Mouse (Mus musculus): ENCODE measurements around the gene Gpr55. TPM values are rescaled to one million over a fixed set of nuclear protein-coding genes. Genes with fewer than 3 reads are reported as not detected.

The Gpr55 gene
- total RNA-seq, 1 experiment from 2014 or later, result 0.20 TPM

DNA sequence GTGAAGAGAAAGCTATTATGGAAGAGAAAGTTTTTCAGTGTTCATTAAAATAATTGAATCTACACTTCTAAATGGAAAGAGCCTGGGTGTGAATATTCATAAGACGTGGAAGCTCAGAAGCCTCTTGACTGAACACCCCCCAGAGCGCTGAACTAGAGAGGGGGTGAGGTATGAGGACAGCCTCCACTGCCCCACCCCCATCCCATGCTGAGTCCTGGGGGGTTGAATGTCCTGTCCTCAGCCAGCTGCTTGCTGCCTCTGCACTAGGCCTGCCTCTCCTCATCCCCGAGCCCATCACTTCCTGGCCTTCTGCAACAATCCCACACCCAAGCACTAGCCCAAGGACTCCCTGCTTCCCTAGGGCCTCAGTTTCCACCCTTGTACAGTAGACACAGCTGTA is 5.0 kb upstream of the Gpr55 start:
- ATAC-seq (replicated peaks in 1 of 2; ENCODE audit: insufficient read depth in 1 of 2, low FRiP score in 2 of 2, low TSS enrichment in 1 of 2, low read depth in 1 of 2, poor library complexity in 2 of 2, severe bottlenecking in 2 of 2), result no peak

DNA sequence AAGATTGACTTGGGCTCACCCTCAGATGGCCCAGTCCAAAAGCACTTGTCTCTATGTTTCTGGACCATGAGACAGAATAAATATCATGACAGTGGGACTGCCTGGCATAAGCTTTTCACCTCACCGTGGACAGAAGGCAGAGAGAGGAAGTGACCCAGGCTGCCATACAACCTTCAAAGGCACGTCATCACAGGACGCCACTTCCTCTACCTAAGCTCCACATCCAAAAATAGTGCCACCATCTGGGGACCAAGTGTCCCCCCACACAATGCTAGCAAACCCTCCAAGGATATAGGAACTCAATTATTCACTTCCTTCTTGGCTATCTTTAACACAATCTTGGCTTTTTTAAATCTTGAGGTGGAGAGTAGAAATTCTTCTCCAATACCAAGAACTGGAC is 1.3 kb upstream of the Gpr55 start:
- peak; percentile 55 to 77 for ATAC-seq (replicated peaks in 1 of 2; ENCODE audit: insufficient read depth in 1 of 2, low FRiP score in 2 of 2, low TSS enrichment in 1 of 2, low read depth in 1 of 2, poor library complexity in 2 of 2, severe bottlenecking in 2 of 2)

DNA sequence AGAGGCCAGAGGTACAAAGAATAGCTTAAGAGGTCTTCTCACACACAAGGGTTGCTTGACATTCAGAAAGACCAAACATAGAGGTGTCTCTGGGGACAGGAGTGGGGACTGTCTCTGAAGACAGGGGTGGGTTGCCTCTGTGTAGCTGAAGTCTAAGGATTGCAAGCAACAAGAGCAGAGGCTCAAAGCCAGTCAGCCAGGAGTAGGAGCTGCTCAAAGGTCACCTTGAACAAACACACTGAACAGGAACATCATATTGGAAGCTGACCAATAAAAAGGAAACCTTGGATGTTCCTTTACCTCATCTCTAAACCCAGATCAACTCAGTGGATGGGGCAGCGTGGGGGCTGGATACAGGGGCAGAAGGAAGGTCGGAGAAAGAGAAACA is 924 bp downstream of the Gpr55 start:
- ATAC-seq (replicated peaks in 1 of 2; ENCODE audit: insufficient read depth in 1 of 2, low FRiP score in 2 of 2, low TSS enrichment in 1 of 2, low read depth in 1 of 2, poor library complexity in 2 of 2, severe bottlenecking in 2 of 2), result no peak

DNA sequence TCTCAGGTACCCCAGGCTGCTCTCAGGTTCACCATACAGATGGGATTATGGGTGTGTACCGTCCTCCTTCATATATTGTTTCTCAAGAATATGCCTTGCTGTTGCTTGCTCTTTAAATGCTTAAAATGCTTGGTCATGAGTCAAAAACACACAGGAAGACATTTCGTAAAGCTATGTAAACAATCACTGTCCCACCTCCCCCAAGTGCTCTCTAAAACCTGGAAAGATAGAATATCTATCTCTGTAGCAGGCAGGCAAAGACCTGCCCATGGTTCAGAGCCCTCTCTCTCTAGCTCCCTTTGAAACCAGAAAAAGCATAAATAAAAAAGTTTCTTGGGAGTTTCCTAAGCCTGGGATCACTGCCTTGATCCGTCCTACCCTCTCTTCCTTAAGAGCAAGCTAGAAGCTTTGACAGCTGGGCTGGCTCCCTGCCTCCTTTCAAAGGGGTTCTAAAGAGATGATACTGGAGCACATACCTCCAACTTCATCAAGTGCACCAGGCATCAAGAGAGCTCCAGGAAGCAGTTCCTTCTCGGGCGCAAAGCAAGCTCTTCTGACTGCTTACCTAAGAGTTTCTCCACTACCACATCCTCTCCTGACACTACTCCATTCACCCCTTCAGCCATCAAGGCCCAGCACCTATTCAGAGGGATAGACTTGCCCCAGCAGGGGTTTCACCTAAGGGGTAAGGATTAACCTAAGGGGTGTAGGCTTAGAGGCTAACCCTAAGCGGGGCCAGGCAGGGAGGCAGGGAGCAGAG is 1.5 kb downstream of the Gpr55 start:
- ATAC-seq (replicated peaks in 1 of 2; ENCODE audit: insufficient read depth in 1 of 2, low FRiP score in 2 of 2, low TSS enrichment in 1 of 2, low read depth in 1 of 2, poor library complexity in 2 of 2, severe bottlenecking in 2 of 2), result no peak

DNA sequence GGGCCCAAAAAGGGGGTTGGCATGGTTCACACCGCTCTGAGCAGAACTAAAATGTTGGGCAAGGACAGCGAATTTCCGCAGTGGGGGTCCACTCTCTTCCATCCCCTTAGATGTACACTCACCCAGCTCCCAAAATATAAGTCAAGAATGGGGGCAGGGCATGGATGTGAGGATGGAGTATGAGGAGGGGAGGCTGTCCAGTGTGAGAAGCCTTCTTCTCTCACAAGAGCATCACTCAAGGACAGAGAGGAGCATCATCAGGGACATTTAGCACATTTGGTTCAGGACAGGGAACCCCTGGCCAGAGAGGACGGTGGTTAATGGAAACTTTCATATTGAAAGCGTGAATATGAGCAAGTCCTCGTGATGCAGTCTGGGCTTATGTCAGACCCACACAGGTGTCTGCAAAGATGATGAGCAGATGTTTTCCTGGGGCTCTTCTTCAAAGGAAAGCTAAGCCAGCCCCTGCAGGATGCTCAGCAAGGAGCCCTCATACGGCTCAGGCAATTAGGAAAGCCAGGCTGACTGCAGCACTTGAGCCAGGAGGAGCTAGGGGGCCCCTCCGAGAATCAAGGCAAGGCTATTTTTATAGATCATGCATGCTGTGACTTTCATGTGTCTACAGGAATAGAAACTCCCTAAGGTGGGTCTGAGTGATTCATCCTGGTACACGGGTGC is 2.7 kb downstream of the Gpr55 start:
- no peak for ATAC-seq (replicated peaks in 1 of 2; ENCODE audit: insufficient read depth in 1 of 2, low FRiP score in 2 of 2, low TSS enrichment in 1 of 2, low read depth in 1 of 2, poor library complexity in 2 of 2, severe bottlenecking in 2 of 2)

DNA sequence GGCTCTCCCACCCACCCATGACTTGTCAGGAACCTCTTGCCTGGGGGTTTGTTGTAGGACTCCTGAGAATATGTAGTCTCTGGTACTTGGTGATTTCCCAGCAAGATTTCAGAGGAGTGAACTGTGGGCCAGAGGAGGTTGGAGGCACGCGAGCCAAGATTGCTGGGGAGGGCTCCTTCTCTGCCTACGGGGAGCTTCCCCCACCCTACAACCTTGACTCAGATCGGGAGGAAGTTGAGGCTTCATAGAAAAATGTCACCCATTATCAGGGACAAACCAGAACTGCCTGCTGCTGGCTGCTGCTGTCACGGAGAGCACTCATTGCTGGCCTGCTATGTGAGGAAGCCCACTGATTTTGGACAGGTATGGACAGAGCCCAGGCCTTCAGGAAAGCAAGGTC is 3.5 kb downstream of the Gpr55 start:
- ATAC-seq (replicated peaks in 1 of 2; ENCODE audit: insufficient read depth in 1 of 2, low FRiP score in 2 of 2, low TSS enrichment in 1 of 2, low read depth in 1 of 2, poor library complexity in 2 of 2, severe bottlenecking in 2 of 2), result 0 out of 4 replicates have a peak, but pooled peaks of 1 of the 2 experiments have one; percentile 18

DNA sequence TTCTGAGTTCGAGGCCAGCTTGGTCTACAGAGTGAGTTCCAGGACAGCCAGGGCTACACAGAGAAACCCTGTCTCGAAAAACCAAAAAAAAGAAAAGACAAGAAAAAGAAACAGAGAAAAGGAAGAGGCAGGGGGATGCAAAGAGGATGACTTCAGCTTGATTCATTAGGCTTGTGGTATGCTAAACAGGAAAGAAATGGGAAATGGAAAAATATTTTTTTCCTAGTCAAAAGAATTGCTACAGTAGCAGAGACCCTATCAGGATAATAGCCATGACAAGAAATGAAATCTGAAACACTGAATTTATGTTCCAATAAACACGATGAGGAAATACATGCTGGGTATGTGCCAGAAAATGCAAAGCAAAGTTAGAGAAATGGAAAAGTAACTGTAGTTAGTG is 5.7 kb downstream of the Gpr55 start:
- ATAC-seq (replicated peaks in 1 of 2; ENCODE audit: insufficient read depth in 1 of 2, low FRiP score in 2 of 2, low TSS enrichment in 1 of 2, low read depth in 1 of 2, poor library complexity in 2 of 2, severe bottlenecking in 2 of 2), result no peak

DNA sequence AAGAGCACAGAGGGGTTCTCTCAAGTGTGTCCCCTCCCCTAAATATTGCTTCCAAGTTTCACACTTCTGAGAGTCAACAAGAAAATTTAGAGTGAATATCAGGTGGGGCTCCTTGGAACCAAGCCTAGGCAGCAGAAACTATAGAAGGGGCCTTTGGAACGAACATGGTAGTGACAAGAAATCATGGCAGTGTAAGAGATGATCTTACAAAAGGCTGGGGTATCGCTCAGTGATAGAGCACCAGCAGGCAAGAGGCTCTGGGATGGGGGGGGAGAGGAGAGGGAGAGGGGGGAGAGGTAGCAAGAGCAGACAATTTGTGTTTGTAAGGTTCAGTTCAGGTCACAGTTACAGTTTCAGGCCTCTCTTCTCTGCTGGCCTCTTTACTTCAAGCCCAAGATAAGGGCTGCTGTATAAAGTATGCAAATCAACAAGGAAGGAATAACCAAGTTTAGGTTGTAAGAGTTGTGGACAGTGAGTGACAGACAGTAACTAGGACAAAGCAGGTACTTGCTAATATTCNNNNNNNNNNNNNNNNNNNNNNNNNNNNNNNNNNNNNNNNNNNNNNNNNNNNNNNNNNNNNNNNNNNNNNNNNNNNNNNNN is 11.6 kb downstream of the Gpr55 start:
- no peak for ATAC-seq (replicated peaks in 1 of 2; ENCODE audit: insufficient read depth in 1 of 2, low FRiP score in 2 of 2, low TSS enrichment in 1 of 2, low read depth in 1 of 2, poor library complexity in 2 of 2, severe bottlenecking in 2 of 2)

DNA sequence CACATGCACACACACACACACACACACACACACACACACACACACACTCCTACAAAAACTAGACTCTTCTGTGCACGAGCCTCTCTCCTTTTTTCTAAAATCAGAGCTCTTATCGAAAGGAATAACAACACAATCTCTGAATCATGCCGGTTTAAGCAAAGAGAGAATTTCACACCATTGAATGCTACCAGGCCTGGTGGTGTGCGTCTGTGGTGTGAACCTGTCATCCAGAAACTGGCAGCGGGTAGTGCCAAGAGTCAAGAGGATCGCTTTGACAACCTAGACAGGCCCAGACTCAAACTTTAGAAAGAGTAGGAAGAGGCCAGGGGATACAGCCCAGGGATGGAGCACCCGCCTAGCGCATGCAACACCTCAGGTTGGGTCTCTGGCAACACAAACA is 18.5 kb downstream of the Gpr55 start:
- ATAC-seq (replicated peaks in 1 of 2; ENCODE audit: insufficient read depth in 1 of 2, low FRiP score in 2 of 2, low TSS enrichment in 1 of 2, low read depth in 1 of 2, poor library complexity in 2 of 2, severe bottlenecking in 2 of 2), result no peak

DNA sequence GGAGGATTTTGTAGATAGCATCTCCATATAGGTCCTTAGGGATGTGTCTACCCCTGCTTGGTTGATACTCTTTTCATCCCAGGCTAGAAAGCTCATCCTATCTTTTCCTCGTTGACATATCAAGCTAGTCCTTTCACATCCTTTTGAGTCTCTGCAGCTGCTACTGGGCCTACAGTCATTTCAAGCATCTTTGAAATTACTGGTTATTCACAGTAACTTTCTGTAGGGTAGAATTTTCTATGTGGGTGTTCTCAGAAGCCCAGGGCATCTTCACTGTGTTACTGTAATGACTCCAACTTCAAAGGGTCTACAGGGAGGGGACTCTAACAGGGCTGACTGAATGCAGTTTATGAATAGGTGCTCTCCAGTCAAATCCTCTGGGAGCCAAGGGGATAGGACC is 23.5 kb downstream of the Gpr55 start:
- ATAC-seq (replicated peaks in 1 of 2; ENCODE audit: insufficient read depth in 1 of 2, low FRiP score in 2 of 2, low TSS enrichment in 1 of 2, low read depth in 1 of 2, poor library complexity in 2 of 2, severe bottlenecking in 2 of 2), result no peak

DNA sequence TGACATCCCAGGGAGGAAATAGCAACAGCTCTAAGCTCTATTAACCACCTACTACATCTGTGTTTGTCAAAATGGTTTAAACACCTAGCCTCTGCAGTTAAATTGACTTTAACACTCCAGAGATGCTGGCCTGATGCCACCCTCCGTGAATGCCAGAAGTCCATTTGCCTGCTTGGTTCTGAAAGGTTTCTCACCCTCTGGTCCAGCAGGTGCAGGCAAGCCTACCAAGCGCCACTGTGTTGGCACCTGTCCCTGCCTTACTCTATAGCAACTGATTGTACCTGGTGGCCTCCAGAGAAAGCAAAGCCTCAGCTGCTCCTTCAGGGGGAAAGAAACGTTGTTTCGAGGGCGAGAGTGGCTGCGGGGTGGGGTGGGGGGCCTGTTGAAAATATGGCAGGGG is 24.5 kb downstream of the Gpr55 start:
- ATAC-seq (replicated peaks in 1 of 2; ENCODE audit: insufficient read depth in 1 of 2, low FRiP score in 2 of 2, low TSS enrichment in 1 of 2, low read depth in 1 of 2, poor library complexity in 2 of 2, severe bottlenecking in 2 of 2), result no peak

DNA sequence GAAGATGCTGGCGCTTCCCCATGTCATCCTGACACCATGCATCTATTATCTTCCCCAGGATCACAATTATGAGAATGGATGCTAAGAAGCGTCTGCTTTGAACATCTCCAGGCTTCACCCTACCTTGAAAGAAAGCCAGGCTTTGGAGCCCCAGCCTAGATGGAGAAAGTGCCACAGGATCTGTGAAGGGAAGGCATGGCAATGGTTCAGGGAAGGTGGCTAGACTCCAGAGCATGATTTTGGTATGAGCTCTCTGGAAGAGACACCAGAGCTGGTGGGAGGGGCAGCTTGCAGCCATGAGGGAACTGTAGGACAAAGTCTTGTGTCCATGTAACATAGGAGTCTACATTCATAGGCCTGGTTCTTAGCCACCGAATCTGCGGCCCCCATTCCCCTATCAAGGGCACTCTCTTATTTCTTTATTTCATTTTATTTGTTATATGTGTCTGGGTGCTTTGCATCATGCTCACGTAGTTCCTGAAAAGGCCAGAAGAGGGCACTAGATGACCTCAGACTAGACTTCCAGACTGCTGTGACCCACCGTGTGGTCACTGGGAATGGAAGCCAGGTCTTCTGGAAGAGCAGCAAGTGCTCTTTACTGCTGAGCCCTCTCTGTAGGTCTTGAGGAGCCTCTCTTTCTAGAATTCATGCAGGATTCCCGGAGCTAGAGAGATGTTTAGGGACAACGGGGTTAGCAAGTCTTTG is 25.5 kb downstream of the Gpr55 start:
- peak; percentile 58 to 71; a peak in 2 of 4 replicates for ATAC-seq (replicated peaks in 1 of 2; ENCODE audit: insufficient read depth in 1 of 2, low FRiP score in 2 of 2, low TSS enrichment in 1 of 2, low read depth in 1 of 2, poor library complexity in 2 of 2, severe bottlenecking in 2 of 2)

DNA sequence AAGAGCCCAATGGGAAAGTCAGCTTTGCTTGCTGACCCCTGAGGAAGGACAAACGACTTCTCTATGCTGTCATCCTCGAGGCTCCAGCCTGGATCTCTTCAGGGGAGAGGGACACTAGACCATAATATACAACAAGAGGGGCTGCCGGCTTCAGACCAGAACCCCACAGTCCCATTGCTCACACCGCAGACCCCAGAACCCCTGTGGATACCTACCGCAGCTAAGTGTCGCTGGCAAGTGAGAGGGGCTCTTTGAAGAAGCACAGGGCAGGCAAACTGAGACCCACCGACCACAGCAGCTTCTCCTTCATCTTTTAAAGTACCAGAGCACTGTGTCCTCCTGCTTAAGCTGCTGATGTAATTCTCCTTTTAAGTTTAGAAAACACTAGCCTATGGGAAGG is 26.2 kb downstream of the Gpr55 start:
- ATAC-seq (replicated peaks in 1 of 2; ENCODE audit: insufficient read depth in 1 of 2, low FRiP score in 2 of 2, low TSS enrichment in 1 of 2, low read depth in 1 of 2, poor library complexity in 2 of 2, severe bottlenecking in 2 of 2), result no peak

DNA sequence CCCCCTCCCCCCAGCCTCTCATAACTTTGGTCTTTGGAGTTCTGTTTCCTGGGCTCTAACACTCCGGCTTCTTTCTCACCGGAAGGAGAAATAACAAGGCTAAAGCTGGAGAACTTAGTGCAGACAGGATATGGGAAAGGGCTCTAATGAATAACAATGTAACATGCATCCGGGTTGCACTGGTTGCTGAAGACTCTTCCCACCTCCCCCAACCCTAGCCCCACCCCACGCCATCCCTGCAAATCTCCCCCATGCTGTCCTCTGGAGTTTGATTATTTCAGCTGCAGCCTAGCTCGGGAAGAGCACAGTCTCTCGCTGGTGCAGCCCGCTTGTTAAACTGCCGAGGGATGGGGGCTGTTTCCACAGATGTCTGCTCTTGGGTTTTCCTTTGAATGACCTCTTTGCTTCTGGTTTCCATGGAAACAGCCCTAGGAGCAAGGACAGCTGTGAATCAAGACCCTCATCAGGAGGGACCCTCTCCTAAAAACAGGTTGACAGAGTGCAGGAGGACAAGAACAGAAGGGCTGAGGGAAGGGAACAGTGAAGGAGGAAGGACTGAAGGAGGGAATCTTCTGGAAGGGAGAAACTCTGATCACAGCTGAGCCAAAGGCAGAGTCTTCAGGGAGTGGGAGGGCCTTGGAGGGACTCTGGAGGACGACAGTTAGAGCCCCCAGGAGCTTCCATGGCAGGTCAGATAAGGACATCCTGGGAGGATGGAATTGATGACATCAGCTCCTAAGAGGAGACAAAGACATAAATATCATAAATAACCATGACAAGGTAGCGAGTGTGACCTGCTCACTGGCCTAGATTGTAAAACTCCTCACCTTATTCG is 27.0 kb downstream of the Gpr55 start:
- no peak for ATAC-seq (replicated peaks in 1 of 2; ENCODE audit: insufficient read depth in 1 of 2, low FRiP score in 2 of 2, low TSS enrichment in 1 of 2, low read depth in 1 of 2, poor library complexity in 2 of 2, severe bottlenecking in 2 of 2)

DNA sequence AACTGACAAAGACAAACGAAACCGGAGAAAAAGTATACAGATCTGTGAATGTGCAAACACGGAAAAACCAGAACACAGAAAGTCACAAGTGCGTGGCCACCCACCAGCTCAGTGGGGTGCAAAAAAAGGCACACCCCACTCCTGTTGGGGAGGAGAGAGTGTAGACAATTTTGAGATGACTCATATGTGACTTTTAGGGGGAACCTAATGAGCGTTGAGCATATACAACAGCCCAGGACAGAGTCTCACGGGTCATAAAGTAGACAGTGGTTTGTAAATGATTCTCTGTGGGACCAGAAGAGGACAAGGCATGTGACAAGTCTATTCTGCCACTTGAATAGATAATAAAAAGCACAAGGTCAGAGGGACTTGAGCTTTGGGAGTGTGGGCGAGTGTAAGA is 27.6 kb downstream of the Gpr55 start:
- no peak for ATAC-seq (replicated peaks in 1 of 2; ENCODE audit: insufficient read depth in 1 of 2, low FRiP score in 2 of 2, low TSS enrichment in 1 of 2, low read depth in 1 of 2, poor library complexity in 2 of 2, severe bottlenecking in 2 of 2)

DNA sequence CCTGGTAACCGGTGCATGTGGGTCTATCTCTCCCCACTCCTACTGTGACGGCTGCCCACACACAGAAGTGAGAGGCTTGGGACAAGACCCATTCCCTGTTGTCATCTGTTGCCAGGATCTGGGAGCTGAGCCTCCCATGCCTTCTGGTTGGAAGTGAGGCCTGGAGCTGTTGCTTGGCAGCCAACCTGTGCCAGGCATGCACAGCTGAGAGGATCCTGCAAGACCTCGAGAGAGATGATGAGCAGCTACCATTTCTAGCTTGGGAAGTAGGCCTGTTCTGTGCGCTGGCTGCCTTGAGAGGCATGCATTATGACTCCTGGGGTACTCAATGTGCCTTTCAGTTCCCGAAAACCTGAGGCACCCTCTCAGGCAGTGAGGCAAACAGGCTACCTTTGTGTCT is 29.6 kb downstream of the Gpr55 start:
- no peak for ATAC-seq (replicated peaks in 1 of 2; ENCODE audit: insufficient read depth in 1 of 2, low FRiP score in 2 of 2, low TSS enrichment in 1 of 2, low read depth in 1 of 2, poor library complexity in 2 of 2, severe bottlenecking in 2 of 2)

DNA sequence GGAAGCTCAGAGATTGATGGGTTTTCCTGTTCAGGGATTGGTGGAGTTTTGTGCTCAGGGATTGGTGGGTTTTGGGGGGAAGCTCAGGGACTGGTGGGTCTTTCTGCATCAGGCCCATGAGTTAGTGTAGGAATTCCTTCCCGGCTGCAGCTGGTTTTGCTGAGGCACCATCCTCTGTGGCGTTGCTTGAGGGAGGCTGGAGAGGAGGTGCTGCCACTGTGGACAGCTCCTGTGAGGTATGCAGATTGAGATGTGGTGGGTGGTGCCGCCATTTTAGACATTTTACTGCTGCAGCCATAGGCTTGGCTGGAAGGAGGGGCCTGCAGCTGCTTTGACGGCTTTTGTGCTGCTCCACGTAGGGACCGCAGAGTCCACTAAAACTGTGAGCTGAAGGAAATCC is 31.4 kb downstream of the Gpr55 start:
- ATAC-seq (replicated peaks in 1 of 2; ENCODE audit: insufficient read depth in 1 of 2, low FRiP score in 2 of 2, low TSS enrichment in 1 of 2, low read depth in 1 of 2, poor library complexity in 2 of 2, severe bottlenecking in 2 of 2), result no peak
